Mouse (Mus musculus) kidney, embryonic 15.5 days (tissue): ENCODE data around the gene Wee1. TPM values are rescaled to one million over a fixed set of nuclear protein-coding genes. Genes with fewer than 3 reads are reported as not detected.
"Not testable (repeated sequence)": the region's sequence is repeated elsewhere in the genome, so short reads cannot be mapped to it uniquely, and the experiment has no call there.

Experiments
- ATAC-seq: fragments of 200-750 bp; cut with Nextera tagmentation; replicated peaks from 2 replicates; pipeline ENCODE4 v1.8.0; 2017; ENCODE audit warnings: moderate TSS enrichment; ENCODE audit not compliant: low FRiP score
- H3K27ac ChIP-seq: fragments of 300-500 bp; sonication (generic); 2 replicates; pipeline ENCODE4 v1.5.1; 2015; ENCODE audit warnings: mild to moderate bottlenecking, inconsistent platforms
- H3K27me3 ChIP-seq: fragments of 300-500 bp; sonication (generic); 2 replicates; pipeline ENCODE4 v1.6.1; 2015; ENCODE audit warnings: inconsistent platforms
- H3K36me3 ChIP-seq: fragments of 300-500 bp; sonication (generic); 2 replicates; pipeline ENCODE4 v1.6.1; 2015; ENCODE audit warnings: inconsistent platforms
- H3K4me1 ChIP-seq: fragments of 300-500 bp; sonication (generic); 2 replicates; pipeline ENCODE4 v1.6.1; 2015; ENCODE audit warnings: inconsistent platforms
- H3K4me2 ChIP-seq: fragments of 300-500 bp; sonication (generic); 2 replicates; pipeline ENCODE4 v1.6.1; 2015; ENCODE audit warnings: moderate library complexity, mild to moderate bottlenecking, inconsistent platforms
- H3K4me3 ChIP-seq: fragments of 300-500 bp; sonication (generic); replicated peaks from 2 replicates; pipeline ENCODE4 v1.5.1; 2015; ENCODE audit warnings: mild to moderate bottlenecking, inconsistent platforms
- H3K9ac ChIP-seq: fragments of 300-500 bp; sonication (generic); 2 replicates; pipeline ENCODE4 v1.6.1; 2015; ENCODE audit warnings: mild to moderate bottlenecking, inconsistent platforms
- H3K9me3 ChIP-seq: fragments of 300-500 bp; sonication (generic); replicated peaks from 2 replicates; pipeline ENCODE4 v1.6.1; 2016; ENCODE audit warnings: inconsistent platforms
- WGBS: fragments of 180-500 bp; shearing (Covaris S2); methylation state at CpG from one replicate; pipeline ENCODE4 v1.1.7; 2015; ENCODE audit warnings: mixed read lengths; 5-methylcytosine and 5-hydroxymethylcytosine counted together
- polyA plus RNA-seq: library from polyadenylated mRNA; unstranded; fragments of >200 nt; fragmentation: Nextera tagmentation; extraction: Ambion mirVana; gene quantifications from 2 replicates; pipeline ENCODE4 v1.2.1, GENCODE M21; 2015

The Wee1 gene
- polyA plus RNA-seq, 1 experiment from 2014 or later, result 25.1 TPM

- Histone ChIP-seq H3K27ac (no peak overlapping the region), H3K4me3 (no peak overlapping the region), H3K4me1 (peaks cover 10% of the 10 kb centered on the region), H3K4me2 (no peak overlapping the region), H3K9me3 (no peaks in the 10 kb centered on the region), H3K27me3 (no peaks in the 10 kb centered on the region), H3K36me3 (peaks cover 70% of the 10 kb centered on the region), H3K9ac (no peak overlapping the region)
- 84% methylated on average over 2 of the region's 2 CpGs for WGBS
- no peak for ATAC-seq
These were observed 6.7 kb downstream of the Wee1 start for GRCm38 (mm10) chr7:110128566-110128965.

DNA sequence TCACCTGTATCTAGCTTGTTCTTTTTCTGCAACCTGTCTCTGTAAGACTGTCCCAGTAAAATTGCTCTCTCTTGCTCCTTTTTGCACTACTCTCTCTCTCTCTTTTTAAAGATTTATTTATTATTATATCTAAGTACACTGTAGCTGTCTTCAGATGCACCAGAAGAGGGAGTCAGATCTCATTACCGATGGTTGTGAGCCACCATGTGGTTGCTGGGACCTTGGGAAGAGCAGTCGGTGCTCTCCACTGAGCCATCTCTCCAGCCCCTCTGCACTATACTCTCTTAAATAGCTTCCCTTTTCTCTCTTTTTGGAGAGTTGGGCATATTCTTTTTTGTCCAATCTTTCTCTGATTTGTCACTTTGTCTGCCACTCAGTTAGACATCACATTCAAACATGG lies 10.4 kb downstream of the Wee1 start:
- not testable (repeated sequence) for H3K27ac ChIP-seq, H3K27me3 ChIP-seq, H3K4me1 ChIP-seq, H3K4me2 ChIP-seq, ATAC-seq, H3K9ac ChIP-seq, H3K4me3 ChIP-seq, H3K9me3 ChIP-seq
- 86% methylated on average over 2 of the region's 2 CpGs for WGBS
- H3K36me3 ChIP-seq, result peaks cover 95% of the 10 kb centered on the region

DNA sequence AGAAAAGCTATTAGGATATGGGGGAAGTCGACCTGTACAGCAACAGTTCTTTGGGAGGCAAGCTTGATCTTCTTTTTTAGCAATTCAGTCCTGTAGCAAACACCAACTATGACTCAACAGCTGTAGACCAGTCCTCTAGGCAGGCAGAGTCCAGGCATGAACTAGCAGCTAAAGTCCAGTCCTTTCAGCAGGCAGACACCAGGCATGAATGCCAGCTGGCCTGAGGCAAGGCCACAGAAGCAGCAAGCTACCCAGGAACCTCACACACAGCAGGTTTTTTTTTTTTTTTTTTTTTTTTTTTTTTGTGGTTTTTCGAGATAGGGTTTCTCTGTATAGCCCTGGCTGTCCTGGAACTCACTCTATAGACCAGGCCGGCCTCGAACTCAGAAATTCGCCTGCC lies 12.1 kb downstream of the Wee1 start:
- Histone ChIP-seq H3K27me3 (no peaks in the 10 kb centered on the region), H3K27ac (no peak overlapping the region), H3K4me2 (no peak overlapping the region), H3K4me1 (no peaks in the 10 kb centered on the region), H3K4me3 (no peak overlapping the region), H3K36me3 (peaks cover 95% of the 10 kb centered on the region), H3K9me3 (no peaks in the 10 kb centered on the region), H3K9ac (no peak overlapping the region)
- 98% methylated on average over 5 of the region's 5 CpGs for WGBS
- ATAC-seq, result no peak

DNA sequence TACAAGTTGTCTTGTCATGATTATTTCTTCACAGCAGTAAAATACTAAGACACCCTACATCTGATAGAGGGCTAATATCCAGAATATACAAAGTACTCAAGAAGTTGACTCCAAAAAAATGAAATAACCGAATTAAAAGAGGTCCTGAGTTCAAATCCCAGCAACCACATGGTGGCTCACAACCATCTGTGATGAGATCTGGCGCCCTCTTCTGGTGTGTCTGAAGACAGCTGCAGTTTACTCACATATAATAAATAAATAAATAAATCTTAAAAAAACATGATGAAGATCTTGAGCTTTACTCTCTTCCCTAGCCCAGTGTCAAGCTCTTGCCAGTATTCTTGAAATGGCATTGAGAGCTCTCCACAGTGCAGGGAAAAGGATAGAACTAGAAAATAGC lies 16.7 kb downstream of the Wee1 start:
- peaks cover 97% of the 10 kb centered on the region for H3K36me3 ChIP-seq
- ATAC-seq, result no peak
- H3K9ac ChIP-seq, result no peak overlapping the region
- no peak overlapping the region for H3K4me2 ChIP-seq
- H3K4me1 ChIP-seq, result no peaks in the 10 kb centered on the region
- no peaks in the 10 kb centered on the region for H3K27me3 ChIP-seq
- WGBS, result 88% methylated on average over 2 of the region's 2 CpGs
- no peak overlapping the region for H3K4me3 ChIP-seq
- H3K27ac ChIP-seq, result no peak overlapping the region
- H3K9me3 ChIP-seq, result no peaks in the 10 kb centered on the region

DNA sequence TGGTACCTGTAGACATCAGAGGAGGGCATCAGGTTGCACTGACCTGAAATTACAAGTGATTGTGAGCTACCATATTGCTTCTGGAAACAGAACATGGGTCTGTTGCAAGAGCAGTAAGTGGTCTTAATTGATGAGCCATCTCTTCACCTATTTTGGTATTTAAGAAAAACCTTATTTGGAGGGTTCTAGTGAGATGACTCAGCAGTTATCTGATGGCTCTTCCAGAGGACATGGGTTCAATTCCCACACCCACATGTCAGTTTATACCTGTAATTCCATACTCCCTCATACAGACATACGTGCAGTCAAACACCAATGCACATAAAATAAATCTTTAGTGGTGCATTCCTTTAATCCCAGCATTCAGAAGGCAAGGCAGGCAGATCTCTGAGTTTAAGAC lies 22.0 kb downstream of the Wee1 start:
- no peaks in the 10 kb centered on the region for H3K9me3 ChIP-seq
- no peak overlapping the region for H3K4me3 ChIP-seq
- no peak overlapping the region for H3K27ac ChIP-seq
- no peak for ATAC-seq
- no peak overlapping the region for H3K9ac ChIP-seq
- H3K36me3 ChIP-seq, result peaks cover 66% of the 10 kb centered on the region
- WGBS, result 90% methylated on average over 1 of the region's 1 CpGs
- no peak overlapping the region for H3K4me2 ChIP-seq
- no peaks in the 10 kb centered on the region for H3K27me3 ChIP-seq
- no peaks in the 10 kb centered on the region for H3K4me1 ChIP-seq

DNA sequence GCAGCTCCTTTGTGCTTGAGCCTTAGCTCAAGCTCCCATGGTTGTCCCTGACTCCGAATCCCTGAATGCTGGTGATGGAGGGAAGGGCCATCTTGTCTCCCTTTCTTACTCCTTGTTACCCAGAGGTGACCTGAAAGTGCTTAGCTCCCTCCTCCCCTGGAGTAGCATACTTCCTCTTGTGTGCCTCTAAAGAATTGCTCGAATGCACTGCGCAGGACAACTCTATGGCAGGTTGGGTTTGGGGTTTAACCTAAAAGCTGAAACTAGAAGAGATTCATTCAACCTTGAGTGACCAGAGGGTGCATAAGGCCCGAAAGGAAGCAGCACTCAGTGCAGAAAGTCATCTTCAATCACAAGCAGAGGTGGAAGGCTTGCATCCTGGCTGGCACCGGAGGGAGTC lies 31.0 kb downstream of the Wee1 start:
- H3K4me1 ChIP-seq, result peaks cover 16% of the 10 kb centered on the region
- H3K27ac ChIP-seq, result no peak overlapping the region
- no peak overlapping the region for H3K4me2 ChIP-seq
- H3K27me3 ChIP-seq, result no peaks in the 10 kb centered on the region
- no peaks in the 10 kb centered on the region for H3K9me3 ChIP-seq
- H3K4me3 ChIP-seq, result no peak overlapping the region
- no peaks in the 10 kb centered on the region for H3K36me3 ChIP-seq
- WGBS, result 87% methylated on average over 5 of the region's 5 CpGs
- H3K9ac ChIP-seq, result no peak overlapping the region
- no peak for ATAC-seq

DNA sequence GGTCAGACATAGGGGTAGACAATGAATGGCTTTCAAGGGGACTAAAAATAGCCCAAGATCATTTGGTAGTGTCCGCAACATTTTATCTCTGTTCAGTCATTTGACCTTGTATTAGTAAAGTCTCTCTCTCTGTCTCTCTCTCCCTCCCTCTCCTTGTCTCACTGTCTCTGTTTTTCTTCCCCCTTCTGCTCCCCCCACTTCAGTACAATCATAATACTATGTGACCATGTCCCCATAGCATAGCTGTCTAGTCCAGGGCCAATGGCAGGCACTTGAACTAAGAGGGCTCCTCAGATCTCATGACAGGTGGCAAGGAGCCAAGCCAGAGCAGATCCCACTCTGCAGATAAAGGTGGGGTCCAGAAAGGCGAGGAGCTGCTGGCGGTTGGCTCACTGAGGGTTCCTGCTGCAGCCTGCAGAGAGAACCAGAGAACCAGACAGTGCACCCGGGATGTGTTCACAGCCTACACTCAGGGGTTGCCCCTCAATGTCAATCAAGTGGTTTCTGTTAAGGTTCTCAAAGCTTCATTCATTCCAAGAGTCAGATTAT lies 34.9 kb downstream of the Wee1 start:
- no peaks in the 10 kb centered on the region for H3K36me3 ChIP-seq
- H3K27me3 ChIP-seq, result no peaks in the 10 kb centered on the region
- WGBS, result 56% methylated on average over 4 of the region's 4 CpGs
- H3K4me2 ChIP-seq, result no peak overlapping the region
- H3K9ac ChIP-seq, result no peak overlapping the region
- no peaks in the 10 kb centered on the region for H3K9me3 ChIP-seq
- peaks cover 18% of the 10 kb centered on the region for H3K4me1 ChIP-seq
- H3K27ac ChIP-seq, result peak overlapping the region; percentile 63
- ATAC-seq, result no peak; the same call in 1 of the 2 replicates
- H3K4me3 ChIP-seq, result no peak overlapping the region

DNA sequence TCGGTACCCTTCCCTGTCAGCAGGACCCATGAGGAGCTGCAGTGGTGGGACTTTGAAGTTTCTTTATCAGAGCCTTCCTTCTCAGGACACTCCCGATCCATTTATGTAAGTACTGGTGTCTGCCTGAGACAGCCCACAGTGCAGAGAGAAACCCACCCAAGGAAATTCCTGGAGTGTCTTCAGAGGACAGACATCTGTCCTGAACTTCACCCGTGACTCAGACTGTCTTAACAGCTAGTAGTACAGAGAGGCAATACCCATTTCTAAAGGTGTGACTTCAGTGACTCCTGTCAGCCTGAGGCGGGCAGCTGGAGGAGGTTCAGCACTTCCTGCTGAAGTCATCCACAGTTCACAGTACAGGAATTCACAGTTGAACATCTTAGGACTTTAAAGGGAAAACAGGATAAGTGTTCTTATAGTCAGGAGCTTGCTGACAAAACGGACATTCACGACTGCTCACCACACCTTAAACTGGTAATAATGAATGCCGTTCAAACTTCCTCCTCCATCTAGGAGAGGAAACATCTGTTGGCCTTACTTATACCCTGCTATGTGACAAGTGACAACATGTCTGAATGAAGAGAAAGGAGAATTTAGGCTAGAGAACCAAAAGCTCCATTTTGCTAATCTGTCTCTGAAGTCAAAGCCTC lies 35.5 kb downstream of the Wee1 start:
- Histone ChIP-seq H3K27me3 (no peaks in the 10 kb centered on the region), H3K4me3 (no peak overlapping the region), H3K36me3 (no peaks in the 10 kb centered on the region), H3K9me3 (no peaks in the 10 kb centered on the region), H3K27ac (peak overlapping the region; percentile 63), H3K4me1 (peaks cover 18% of the 10 kb centered on the region), H3K9ac (no peak overlapping the region), H3K4me2 (no peak overlapping the region)
- whole genome bisulfite sequencing, result 29% methylated on average over 7 of the region's 7 CpGs
- peak; percentile 57 for ATAC-seq

GRCm38 (mm10) chr7:110158073-110158472 lies 36.2 kb downstream of the Wee1 start:
- Histone ChIP-seq H3K27me3 (no peaks in the 10 kb centered on the region), H3K36me3 (no peaks in the 10 kb centered on the region), H3K4me1 (peaks cover 20% of the 10 kb centered on the region), H3K27ac (peak overlapping the region; percentile 63), H3K4me3 (no peak overlapping the region), H3K9me3 (no peaks in the 10 kb centered on the region), H3K4me2 (no peak overlapping the region), H3K9ac (no peak overlapping the region)
- WGBS, result 77% methylated on average over 3 of the region's 3 CpGs
- no peak for ATAC-seq

DNA sequence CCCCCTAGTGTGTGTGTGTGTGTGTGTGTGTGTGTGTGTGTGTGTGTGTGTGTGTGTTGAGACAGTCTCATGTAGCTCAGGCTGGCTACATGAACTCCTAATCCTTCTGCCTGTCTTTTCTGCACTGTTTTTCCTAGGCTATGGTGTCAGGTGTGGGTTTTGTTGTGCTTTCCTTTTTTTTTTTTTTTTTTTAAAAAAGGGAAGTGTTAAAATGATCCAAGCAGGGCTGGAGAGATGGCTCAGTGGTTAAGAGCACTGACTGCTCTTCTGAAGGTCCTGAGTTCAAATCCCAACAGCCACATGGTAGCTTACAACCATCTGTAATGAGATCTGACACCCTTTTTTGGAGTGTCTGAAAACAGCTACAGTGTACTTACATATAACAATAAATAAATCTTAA lies 38.3 kb downstream of the Wee1 start:
- not testable (repeated sequence) for ATAC-seq

DNA sequence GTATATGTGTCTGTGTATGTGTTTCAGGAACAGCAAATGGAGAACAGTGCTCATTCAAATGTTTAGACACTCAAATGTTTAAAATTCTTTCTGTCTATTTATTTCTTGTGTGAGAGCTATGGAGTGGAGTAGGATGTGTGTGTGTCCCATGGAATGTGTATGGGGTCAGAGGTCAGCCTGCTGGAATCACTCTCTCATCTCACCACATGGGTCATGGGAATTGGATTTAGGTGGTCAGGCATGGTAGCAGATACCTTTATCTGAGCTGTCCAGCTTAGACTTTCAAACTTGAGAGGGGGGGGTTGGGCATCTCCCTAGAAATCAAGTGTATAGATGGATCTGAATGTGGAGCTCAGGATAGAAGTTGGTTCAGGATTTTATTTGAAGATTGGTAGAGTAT lies 38.8 kb downstream of the Wee1 start:
- Histone ChIP-seq H3K36me3 (no peaks in the 10 kb centered on the region), H3K27me3 (no peaks in the 10 kb centered on the region), H3K9ac (no peak overlapping the region), H3K9me3 (no peaks in the 10 kb centered on the region), H3K4me2 (no peak overlapping the region), H3K4me3 (no peak overlapping the region), H3K4me1 (peaks cover 24% of the 10 kb centered on the region), H3K27ac (no peak overlapping the region)
- ATAC-seq, result no peak

More for the DNA sequence above, 38.3 kb downstream of the Wee1 start:
- not testable (repeated sequence) for H3K4me3 ChIP-seq, H3K27me3 ChIP-seq, H3K4me2 ChIP-seq, H3K36me3 ChIP-seq, H3K9ac ChIP-seq, H3K27ac ChIP-seq, H3K9me3 ChIP-seq
- peaks cover 24% of the 10 kb centered on the region for H3K4me1 ChIP-seq

DNA sequence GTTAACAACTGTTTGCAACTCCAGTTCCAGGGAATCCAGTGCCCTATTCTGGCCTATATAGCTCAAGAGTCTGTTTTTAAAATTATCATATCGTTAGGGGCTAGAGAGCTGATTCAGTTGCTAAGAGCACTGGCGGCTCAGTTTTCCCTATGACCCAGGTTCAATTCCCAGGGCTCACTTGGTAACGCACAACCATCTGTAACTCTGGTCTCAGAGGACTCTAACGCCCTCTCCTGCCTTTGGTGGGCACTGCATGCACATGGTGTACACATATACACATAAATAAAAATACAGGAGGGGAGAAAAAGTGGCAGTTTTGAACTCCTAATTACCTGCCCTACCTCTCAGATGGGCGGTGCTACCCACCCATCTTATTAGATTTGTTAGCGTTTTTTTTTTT lies 41.2 kb downstream of the Wee1 start:
- Histone ChIP-seq H3K9ac (no peak overlapping the region), H3K36me3 (no peaks in the 10 kb centered on the region), H3K27ac (peak overlapping the region; percentile 16; the same call in 1 of the 2 replicates), H3K4me1 (peaks cover 8% of the 10 kb centered on the region; the same call in 1 of the 2 replicates), H3K27me3 (no peaks in the 10 kb centered on the region), H3K9me3 (no peaks in the 10 kb centered on the region), H3K4me2 (no peak overlapping the region), H3K4me3 (no peak overlapping the region)
- 92% methylated on average over 6 of the region's 6 CpGs for WGBS
- ATAC-seq, result no peak
